Mouse (Mus musculus) myocyte (in vitro differentiated cells): Measurements from ENCODE around the gene Map4k1.

Experiments used
- MAX ChIP-seq: IDR thresholded peaks from one replicate; pipeline ENCODE4 v1.6.1; 2011; ENCODE audit warnings: low read depth, mild to moderate bottlenecking, control low read depth
- USF1 ChIP-seq: IDR thresholded peaks from one replicate; pipeline ENCODE4 v1.6.1; 2011; ENCODE audit warnings: low read depth, mild to moderate bottlenecking, control low read depth, moderate library complexity

DNA sequence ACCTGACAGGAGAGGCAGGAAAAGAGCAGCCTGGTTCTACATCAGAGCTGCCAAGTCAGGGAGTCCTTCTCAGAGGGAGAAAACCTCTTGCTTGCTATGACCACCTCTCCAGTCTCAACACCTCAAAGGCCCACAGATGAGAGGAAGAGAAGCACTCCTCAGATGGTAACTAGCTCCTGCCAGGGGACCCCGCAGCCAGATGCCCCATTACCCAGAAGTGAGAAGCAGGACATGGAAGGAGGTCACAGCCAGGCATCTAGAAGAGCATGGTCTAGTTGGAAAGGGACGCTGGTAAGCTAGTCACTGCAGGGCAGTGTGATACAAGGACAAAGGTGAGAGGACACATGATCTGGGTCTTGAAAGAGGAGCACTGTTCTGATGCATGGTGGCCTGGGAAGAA, 48.0 kb upstream of the Map4k1 start:
- TF ChIP-seq MAX, result no peak
- no peak for TF ChIP-seq USF1
